Mouse (Mus musculus): ENCODE measurements around the gene Ccdc34.

The Ccdc34 gene

DNA sequence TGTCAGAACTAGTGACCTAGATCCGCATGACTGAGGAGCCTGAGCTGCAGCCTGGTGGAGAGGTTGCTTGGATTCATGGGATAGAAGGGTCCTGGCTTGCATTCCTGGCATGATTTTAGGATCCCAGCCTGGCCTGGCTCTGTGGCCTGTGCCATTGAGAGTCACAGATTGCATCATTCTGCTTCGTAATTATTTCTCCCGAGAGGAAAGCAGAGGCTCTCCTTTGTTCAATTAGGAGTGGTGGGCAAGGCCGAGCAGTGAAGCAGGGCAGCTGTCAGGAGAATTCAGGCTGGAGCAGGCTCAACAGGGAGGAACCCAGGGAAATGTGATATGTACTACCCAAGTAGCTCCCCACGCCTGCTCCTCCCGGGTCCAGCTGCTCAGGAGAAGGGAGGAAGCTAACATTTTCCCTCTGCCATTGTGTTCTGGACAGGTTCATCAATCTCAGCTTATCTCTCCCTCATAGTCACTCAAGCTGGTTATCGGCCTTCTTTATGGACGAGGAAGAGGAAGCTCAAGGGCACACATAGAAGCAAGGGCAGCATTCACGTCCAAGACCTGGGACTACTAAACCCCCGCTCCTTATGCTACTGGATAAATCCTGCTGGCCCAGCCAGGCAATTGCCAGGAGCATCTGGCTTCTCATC is 162.2 kb downstream of the Ccdc34 start:
- DNase-seq (ENCODE audit: low spot score in 2 of 2): no peak

DNA sequence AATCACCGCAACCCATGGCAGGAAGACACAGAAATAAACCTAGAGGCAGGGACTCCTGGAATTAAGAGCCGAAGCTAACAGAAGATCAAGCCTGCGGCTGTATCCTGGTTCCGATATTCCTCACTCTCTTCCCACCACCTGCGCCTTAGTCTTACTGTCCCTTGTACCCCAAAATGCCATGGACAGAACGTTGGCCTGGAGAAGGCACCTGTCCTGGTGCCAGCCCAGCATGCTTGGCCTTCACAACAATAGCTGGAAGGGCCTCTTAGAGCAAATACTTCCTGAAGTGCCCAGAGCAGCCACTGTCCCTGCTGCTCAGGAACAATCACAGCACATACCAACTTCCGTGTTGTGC is 162.7 kb downstream of the Ccdc34 start:
- DNase-seq (ENCODE audit: low spot score in 2 of 2): no peak

DNA sequence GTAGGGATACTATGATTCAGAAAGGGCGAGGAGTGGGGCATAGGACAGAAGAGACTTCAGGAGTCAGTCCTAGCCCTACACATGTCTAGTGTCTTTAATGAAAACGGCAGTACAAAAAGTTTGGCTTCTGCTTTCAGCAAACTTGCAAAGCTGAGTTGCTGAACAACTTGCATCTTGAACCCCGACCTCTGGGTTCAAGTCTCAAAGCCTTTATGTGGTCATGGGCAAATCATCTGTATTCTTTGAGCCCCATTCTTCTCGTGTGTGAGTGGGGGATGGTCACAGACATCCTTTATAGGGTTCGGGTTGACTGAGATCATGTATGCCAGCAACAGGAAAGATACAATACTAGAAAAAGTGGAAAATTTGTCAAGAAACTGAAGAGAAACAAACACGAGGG is 164.0 kb downstream of the Ccdc34 start:
- DNase-seq (ENCODE audit: low spot score in 2 of 2): no peak

DNA sequence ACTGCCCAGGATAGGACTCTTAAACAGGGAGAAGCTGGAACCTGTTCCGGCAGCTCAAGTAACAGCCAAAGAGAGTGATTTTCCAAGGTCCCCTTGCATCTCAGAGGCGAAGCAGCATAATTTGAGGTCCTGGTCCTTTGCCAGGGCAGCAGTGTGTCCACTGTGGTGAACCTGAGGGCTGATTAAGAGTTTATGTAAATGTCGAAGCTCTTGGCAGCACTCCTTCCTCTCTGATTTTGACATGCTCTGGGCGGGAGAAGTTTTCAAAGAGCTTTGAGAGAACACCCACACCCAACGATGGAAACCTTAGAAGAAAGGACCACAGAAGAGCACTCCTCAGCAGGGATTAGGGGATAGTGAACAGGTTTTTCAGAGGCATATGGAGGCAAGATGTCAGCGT is 164.6 kb downstream of the Ccdc34 start:
- no peak for DNase-seq (ENCODE audit: low spot score in 2 of 2)

DNA sequence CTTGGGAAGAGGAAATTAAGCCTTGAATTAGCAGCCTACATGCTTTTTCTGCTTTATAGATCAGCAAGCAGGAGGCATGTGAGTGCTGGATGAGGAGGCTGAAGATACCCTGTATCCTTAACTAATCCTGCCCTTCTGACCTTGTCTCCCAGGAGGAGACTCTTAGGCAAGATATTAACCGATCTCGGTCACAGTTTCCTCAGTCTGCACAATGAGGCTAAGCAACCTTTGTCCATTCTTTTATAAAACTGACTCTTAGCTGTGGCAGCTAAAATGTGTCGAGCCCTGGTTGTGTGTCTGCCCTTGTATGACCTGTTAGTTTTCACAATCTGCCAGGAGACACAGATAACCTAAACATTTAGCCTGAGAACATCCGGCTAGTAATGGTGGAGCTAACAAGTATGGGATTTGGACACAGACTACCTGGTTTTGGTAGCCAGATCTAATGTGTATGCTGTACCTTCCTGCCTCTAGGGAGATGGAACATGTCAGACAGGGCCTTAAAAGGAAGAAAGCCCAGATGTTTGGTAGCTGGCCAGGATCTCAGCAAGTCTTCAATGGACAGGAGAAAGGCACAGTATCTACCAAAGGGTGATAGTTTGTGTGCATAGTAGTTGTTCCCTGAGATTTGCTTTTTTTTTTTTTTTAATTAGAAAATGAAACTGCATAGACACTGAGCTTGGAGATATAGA is 165.3 kb downstream of the Ccdc34 start:
- no peak for DNase-seq (ENCODE audit: low spot score in 2 of 2)

DNA sequence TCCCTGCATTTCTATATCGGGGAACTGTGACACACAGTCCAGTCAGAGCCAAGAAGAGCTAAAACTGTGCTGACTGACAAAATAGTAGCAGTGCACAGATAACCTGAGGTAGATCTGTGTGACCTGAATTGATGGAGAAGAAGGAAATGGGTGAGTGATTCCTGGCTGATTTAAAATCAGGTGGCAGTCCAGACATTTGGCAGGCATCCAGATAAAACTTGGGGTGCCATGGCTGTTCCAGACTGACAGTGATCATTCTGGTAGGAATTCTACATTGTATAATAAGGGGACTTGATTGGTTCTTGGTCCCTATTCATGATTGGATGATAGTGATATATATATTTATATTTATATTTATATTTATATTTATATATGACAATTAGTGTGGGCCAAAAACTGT is 166.5 kb downstream of the Ccdc34 start:
- DNase-seq (ENCODE audit: low spot score in 2 of 2): no peak

DNA sequence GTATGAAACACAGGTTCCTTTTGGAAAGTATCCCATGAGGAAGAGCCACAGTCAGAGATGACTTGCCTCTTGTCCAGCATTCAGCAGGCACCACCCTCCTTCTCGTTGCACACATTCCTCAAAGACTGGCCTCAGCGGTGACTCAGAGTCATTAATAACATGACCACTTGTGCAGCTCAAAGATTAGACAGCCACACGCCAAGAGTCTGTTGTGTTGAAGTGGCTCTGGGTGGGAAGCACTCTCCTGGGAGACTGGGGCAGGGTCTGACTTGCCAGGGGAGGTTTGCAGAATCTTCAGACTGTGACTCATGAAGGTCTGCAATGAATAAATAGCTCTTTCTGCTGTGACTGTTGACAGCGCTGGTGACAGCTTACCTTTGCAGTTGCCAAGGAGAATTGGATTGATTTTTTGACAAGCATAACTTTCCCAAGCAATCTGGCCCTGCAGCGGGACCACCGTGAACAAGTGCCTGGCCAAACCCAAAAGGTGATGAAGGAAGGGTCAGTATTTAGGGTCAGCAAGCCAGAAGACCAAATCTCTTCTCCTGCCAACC is 168.9 kb downstream of the Ccdc34 start:
- DNase-seq (ENCODE audit: low spot score in 2 of 2): no peak

DNA sequence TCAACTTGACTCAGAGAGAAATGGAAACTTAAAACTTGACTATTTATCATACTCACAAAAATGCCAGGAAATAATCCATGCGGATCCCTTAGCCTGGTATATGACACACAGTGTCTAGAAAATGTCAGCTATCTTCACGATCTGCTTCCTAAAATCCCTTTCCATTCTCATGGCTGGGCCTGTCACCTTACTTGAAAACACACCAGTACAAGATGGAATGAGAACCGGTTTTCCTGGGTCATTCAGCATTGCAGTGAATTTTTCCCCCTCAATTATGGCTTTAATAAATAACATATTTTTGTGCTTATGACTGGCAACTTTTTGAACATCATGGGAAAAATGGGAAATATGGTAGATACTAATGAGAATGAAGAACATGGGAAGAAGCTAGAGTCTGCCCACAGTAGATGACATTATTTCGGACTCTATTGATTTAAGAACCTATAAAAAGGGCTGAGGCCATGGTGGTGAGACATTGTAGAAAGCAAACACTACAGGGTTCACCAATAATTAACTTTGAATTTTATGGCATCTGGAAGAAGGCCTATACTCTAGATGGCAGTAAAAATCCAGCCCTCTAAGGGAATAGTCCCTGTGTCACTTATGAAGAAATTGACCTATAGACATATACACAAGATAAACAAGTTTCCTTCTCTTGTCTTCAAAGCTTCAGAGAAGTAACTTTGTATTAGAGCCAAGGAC is 171.2 kb downstream of the Ccdc34 start:
- no peak for DNase-seq (ENCODE audit: low spot score in 2 of 2)

DNA sequence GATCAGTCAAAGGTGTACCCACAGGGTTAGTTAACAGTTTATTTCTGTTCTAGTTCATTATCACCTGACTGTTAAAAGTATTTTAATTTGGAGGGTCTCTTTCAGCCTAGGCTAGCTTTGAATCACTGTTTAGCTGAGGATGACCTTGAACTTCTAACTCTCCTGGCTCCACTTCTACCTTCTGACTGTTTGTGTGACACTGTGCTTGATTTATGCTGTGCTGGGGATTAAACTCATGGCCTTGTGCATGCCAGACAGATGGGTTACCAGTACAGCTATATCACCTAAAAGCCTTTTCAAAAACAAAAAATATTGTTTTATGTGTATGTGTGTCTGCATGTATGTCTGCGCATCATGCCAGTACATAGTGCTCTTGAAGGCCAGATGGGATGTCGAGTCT is 172.8 kb downstream of the Ccdc34 start:
- DNase-seq (ENCODE audit: low spot score in 2 of 2): no peak

DNA sequence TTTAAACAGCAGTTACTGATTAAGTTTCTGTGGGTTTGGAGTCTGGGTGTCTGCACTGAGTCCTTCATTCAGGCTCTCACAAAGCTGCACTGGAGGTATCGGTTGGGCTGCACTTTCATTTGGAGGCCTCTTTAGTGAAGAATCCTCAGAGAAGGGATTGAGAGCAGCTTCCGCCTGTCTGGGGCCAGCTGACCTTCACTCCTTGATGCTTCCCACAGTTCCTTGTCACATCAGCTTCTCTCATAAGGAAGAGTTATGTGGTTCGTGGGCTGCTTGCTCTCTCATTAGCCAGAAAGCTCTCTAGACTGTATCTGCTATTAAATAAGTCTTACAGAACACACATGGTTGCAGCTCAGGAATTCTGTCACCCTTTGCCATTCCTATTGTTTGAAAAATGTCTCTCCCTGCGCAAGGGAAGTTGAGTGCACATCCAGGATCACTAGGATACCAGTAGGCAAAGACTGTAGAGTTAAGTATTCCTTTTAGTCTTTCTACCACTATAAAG is 173.6 kb downstream of the Ccdc34 start:
- no peak for DNase-seq (ENCODE audit: low spot score in 2 of 2)

DNA sequence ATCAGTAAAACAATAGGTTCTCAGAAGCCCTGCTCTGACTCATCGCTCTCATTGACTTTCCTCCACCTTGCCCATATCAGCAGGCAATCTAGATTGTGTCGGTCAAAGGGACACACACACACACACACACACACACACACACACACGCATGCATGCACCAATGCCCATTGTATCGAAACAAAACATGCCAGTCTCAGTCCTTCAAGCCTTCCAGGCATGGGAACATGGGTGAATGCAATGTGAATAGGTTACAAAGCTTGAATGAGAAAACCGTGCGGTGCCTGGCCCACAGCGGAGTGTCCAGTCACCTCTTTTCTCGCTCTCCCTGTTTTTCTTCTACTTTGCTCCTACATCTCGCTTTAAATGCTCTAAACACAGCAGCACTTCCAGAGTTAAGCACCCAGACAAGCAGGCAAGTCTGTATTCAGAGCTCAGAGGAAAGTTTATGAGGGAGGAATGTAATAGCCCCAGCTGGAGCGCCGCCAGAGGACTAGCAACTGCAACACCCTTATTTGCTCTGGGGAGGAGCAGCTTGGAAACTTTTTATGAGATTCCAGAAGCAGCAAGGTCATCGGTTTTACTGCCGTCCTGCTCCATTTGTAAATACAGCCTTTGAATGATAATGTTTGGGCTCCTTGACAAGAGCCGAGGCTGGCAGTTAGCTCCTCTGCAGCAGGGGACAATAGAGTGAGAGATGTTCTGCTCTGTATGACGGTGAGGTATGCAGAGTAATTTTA is 174.5 kb downstream of the Ccdc34 start:
- no peak for DNase-seq (ENCODE audit: low spot score in 2 of 2)

DNA sequence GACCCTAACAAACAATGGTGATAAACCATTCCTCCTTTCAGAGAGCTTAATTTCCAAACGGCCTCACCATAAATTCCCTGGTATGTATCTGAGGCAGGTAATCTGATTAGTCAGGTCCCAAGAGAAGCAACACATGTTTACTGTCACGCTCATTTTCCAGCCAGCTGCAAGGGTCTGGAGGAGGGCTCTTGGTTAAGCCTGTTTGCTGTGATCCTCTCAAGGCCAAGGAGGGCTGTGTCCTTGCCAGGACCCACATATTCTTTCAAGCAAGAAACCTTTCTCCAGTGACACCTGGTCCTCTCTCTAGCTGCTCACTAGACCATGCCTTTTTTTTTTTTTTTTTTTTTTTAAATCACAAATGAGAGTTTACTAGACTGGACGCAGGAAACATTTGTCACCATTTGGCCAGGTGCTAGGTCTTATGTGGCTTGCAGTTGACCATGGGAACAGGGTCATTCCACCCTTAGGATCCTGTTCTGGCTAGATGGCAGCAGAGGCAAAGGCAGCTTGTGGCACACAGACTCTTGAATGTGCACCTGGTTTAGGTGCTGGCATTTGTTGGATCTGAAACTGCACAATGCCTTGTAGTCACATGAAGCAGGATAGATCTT is 175.2 kb downstream of the Ccdc34 start:
- no peak for DNase-seq (ENCODE audit: low spot score in 2 of 2)

DNA sequence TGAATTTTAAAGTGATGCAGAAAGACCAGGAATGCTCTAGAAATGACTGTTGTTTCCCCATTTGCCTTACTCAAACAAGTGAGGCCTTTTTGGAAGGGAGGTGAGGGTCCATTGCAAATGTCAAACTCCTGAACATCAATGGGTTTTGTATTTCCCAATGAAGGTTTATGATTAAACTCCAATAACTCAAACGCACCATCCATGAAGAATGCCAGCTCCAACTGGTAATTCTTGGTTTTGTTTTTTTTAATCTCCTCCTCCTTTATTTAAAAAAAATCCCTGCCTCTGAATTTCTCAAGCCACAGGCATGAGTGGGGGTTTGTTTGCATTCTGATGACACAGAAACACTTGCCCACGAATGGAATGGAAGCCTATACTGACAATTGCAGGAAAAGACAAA is 178.9 kb downstream of the Ccdc34 start:
- DNase-seq (ENCODE audit: low spot score in 2 of 2): no peak

DNA sequence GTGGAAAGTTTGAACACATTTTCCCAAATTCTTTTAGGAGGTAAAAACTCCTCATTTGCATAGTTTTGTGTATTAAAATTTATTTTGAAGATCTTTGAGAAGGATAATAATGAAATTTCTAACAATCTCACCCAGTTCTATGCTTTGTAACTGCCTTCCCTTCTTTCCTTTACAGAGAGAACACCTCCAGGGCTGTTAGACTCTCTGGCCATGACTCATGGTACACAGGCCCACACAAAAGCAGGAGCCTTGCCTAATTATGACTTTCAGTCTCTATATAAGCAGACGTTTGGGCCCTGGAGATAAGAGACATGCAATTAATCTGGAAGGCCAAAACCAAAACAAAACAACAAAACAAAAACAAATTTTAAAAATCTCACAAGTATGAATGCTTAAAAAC is 182.0 kb downstream of the Ccdc34 start:
- DNase-seq (ENCODE audit: low spot score in 2 of 2): no peak

DNA sequence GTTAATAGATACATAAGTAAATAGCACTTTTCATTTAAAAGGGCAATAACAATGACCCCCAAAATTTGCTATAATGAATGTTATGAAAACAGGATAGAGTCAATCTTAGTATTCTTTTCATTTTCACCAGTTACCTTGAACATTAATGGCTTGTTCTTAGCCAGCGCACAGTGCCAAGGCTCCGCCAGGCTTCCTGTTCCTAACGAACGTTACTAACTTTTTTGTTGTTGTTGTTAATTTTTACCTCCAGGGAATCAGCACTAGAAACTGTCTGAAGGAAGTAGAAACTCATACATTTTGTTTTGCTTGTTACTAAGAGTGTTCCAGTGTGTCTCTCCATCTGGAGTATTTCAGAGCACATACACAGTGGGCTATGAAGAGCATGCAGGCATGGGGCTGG is 184.2 kb downstream of the Ccdc34 start:
- DNase-seq (ENCODE audit: low spot score in 2 of 2): no peak

DNA sequence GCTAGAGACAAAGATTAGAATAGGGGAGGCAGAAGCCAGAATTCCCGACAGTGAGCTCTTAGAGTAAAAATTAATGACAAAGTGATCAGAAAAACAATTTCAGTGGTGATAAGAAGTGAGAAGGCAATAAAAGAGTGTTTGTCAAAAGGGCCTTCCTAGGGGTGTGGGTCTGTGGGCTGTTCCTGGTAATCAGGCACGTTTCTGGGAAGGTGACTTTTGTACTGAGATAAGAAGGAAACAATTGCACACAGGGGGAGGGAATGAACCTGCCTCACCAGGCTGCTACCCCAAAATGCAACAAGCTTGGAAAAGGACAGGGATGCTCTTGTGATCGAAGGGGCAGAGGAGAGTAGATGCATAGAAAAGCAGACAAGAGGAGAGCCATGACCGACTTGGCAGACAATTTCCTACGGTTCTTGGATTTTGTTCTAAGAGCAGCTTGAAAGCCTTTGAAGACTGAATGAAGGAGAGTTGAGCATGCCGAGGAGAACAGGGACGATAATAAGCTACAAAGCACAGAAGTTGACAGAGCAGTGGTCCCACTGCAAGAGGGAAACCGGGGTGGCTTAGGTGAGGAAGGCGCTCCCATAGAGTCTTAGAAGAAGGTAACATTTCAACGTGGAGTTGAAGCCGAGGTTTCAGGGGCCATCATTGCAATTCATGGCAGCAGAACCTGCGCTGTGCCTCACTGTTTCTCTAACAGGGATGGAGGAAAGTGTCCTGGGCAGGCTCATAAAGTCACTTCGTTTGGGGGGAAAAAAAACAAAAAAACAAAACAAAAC is 185.3 kb downstream of the Ccdc34 start:
- DNase-seq (ENCODE audit: low spot score in 2 of 2): no peak

DNA sequence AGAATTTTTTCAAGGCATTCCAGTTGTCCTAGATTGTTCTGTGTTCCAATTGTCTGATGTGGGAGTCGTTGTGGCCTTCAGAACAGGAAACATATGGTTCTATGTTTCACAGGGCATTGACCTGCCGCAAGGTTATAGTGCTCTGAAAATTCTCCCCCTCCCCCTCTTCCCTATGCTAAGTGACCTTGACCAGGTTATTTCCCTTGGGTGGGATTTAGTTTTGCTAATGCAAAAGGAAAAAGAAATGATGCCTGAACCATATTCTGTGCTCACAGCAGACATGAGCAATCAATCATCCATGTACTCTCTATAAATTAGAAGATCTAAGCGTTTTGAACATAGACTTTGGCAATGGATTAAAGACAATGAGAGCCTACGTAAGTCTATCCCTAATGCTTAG is 186.6 kb downstream of the Ccdc34 start:
- DNase-seq (ENCODE audit: low spot score in 2 of 2): no peak

DNA sequence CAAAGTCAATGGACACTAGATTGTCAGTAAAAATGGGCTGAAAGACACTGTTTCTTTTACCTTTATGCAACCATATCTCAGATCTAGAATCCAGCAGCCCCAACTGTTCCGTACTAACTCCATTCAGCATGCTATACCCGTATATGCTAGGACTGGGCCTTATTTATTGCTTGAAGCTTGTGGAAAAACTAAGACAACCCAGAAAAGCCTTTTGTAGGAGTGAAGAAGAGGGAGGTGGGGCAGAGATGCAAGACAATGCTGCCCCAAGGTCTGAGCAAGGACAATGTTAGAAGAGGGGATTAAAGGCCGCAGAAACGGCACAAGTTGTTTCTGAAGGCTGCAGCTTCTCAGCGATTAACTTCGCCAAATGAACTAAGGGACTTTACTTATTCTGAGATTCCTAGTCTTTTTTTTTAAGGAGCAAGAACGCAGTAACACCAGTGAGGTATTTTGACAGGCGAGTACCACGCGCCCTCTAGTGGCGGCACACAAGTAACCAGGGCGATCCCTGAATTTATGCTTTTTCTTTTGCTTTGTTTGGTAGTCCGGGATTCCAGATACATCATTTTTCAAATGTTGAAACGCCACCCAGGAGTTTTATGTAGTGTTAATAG is 187.2 kb downstream of the Ccdc34 start:
- peak; percentile 79 to 86 for DNase-seq (ENCODE audit: low spot score in 2 of 2)

DNA sequence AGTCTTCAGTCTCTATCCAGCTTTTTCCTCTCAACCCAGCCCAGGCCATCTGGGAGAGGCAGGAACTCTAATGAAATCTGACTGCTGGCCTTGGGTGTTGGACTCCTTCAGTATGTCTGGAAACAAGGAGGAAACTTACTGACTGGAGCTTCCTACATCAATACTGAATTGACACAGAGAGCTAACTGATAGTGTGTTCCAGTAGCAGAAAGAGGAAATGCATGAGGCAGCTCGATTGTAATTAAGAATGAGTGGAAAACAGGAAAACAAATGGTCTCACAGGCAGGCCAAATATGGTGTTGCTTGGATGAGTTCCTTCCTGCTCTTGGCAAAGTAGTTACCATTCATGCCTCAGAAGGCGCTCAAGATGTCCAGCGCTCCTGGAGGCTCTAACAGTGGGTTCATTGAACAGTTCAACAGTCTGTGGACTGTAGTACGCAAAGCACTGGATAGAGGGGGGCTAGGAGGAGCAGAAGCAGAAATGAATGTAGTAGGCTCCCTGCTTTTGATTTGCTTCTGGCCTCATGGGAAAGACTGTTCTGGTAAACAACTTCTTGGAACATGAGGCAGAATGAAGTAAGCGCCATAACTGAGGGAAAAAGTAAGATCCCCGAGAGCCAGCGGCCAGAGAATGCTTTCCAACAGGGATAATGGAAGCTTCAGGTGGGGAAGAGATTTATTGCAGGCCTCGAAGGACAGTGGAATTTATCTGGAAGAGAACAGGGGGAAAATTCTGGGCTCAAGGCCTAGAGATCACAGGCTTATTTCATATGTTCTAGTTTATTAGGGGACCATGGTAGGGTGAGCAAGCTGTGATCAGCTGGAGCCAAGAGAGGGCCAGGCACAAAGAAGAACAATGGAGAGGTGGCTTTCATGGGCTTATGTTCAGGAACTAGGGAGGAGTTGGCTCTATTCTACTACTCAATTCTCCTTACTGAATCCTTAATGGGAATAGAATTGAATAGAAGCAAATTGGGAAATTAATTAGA is 193.2 kb downstream of the Ccdc34 start:
- DNase-seq (ENCODE audit: low spot score in 2 of 2): peak in 1 of 2 experiments; percentile 22
